Mouse (Mus musculus) ES-Bruce4 (cell line): Measurements from ENCODE around the gene H2al1b. TPM values are rescaled to one million over a fixed set of nuclear protein-coding genes. Genes with fewer than 3 reads are reported as not detected.

ENCODE experiments used
- H3K27ac ChIP-seq: 2 replicates; pipeline ENCODE4 v1.5.1; 2012; ENCODE audit warnings: low read length, inconsistent platforms; ENCODE audit not compliant: insufficient read depth
- H3K27me3 ChIP-seq: 2 replicates; pipeline ENCODE4 v1.6.1; 2012; ENCODE audit warnings: mild to moderate bottlenecking, low read length, inconsistent platforms; ENCODE audit not compliant: control insufficient read depth, poor library complexity, insufficient read depth, severe bottlenecking
- H3K36me3 ChIP-seq: 2 replicates; pipeline ENCODE4 v1.6.1; 2012; ENCODE audit warnings: inconsistent platforms, mild to moderate bottlenecking, low read length, moderate library complexity; ENCODE audit not compliant: control insufficient read depth, poor library complexity, insufficient read depth, severe bottlenecking
- H3K4me1 ChIP-seq: one replicate; pipeline ENCODE4 v1.8.1; 2011; ENCODE audit warnings: low read length; ENCODE audit not compliant: control insufficient read depth, insufficient read depth
- H3K4me3 ChIP-seq: 2 replicates; pipeline ENCODE4 v1.5.1; 2011; ENCODE audit warnings: low read depth, mild to moderate bottlenecking, low read length
- H3K9ac ChIP-seq: 2 replicates; pipeline ENCODE4 v1.6.1; 2012; ENCODE audit warnings: low read depth, mild to moderate bottlenecking, inconsistent platforms; ENCODE audit not compliant: poor library complexity, severe bottlenecking
- H3K9me3 ChIP-seq: replicated peaks from 2 replicates; pipeline ENCODE4 v1.6.1; 2012; ENCODE audit warnings: mild to moderate bottlenecking, low read length, inconsistent platforms; ENCODE audit not compliant: control insufficient read depth, poor library complexity, insufficient read depth, severe bottlenecking
- CTCF ChIP-seq: IDR thresholded peaks from one replicate; pipeline ENCODE4 v1.8.1; 2011; ENCODE audit warnings: low read depth, low read length
- EP300 ChIP-seq: IDR thresholded peaks from 2 replicates; pipeline ENCODE4 v1.6.1; 2011; ENCODE audit warnings: low read depth, low read length; ENCODE audit not compliant: insufficient read depth
- POLR2A ChIP-seq: IDR thresholded peaks from one replicate; pipeline ENCODE4 v1.8.1; 2011; ENCODE audit warnings: low read length; ENCODE audit not compliant: insufficient read depth
- polyA plus RNA-seq: library from polyadenylated mRNA; stranded (reverse); fragments of >200 nt; gene quantifications from 2 replicates; pipeline ENCODE4 v1.2.4, GENCODE M21; 2011; ENCODE audit warnings: low read depth; ENCODE audit not compliant: missing spikeins, insufficient read depth, insufficient read length

Gene H2al1b
- polyA plus RNA-seq, 1 experiment, result not detected

- H3K27me3 ChIP-seq, result no peaks in the 10 kb centered on the region
- no peaks in the 10 kb centered on the region for H3K36me3 ChIP-seq
- H3K9ac ChIP-seq, result no peak overlapping the region
- H3K27ac ChIP-seq, result no peak overlapping the region
- no peak for TF ChIP-seq POLR2A
- no peak for TF ChIP-seq EP300
- no peak for TF ChIP-seq CTCF
- H3K4me1 ChIP-seq, result no peaks in the 10 kb centered on the region
- no peak overlapping the region for H3K4me3 ChIP-seq
- H3K9me3 ChIP-seq, result no peaks in the 10 kb centered on the region
Observed at GRCm38 (mm10) chrX:11346756-11347155, 44.5 kb downstream of the H2al1b start.

Other genes starting within 250 kb of the H2al1b start
- not detected in 2 replicates for gene H2al1a, start 3.2 kb upstream of the H2al1b start, polyA plus RNA-seq
- gene H2al1c, start 3.2 kb downstream of the H2al1b start, polyA plus RNA-seq, result not detected in 2 replicates
- gene H2al1d, start 6.4 kb downstream of the H2al1b start, polyA plus RNA-seq, result not detected in 2 replicates
- not detected in 2 replicates for gene H2al1e, start 9.5 kb downstream of the H2al1b start, polyA plus RNA-seq
- gene H2al1f, start 12.7 kb downstream of the H2al1b start, polyA plus RNA-seq, result not detected in 2 replicates
- gene H2al1g, start 15.8 kb downstream of the H2al1b start, polyA plus RNA-seq, result not detected in 2 replicates
- gene H2al1h, start 19.1 kb downstream of the H2al1b start, polyA plus RNA-seq, result not detected in 2 replicates
- gene H2al1i, start 22.2 kb downstream of the H2al1b start, polyA plus RNA-seq, result not detected in 2 replicates
- not detected in 2 replicates for gene H2al1j, start 25.4 kb downstream of the H2al1b start, polyA plus RNA-seq